Mouse (Mus musculus) ES-E14 (cell line): ENCODE measurements around the gene Ormdl2. TPM values are rescaled to one million over a fixed set of nuclear protein-coding genes. Genes with fewer than 3 reads are reported as not detected.

Source experiments
- DNase-seq: peaks from one replicate; pipeline ENCODE4 v3.0.0-alpha.2; 2013; ENCODE audit warnings: low read depth, low spot score
- H3K27ac ChIP-seq: 2 replicates; pipeline ENCODE4 v1.5.1; 2012; ENCODE audit warnings: low read depth, mild to moderate bottlenecking, low read length, moderate library complexity, mixed read lengths; ENCODE audit not compliant: poor library complexity, insufficient read depth, severe bottlenecking
- H3K36me3 ChIP-seq: 2 replicates; pipeline ENCODE4 v1.6.1; 2012; ENCODE audit warnings: mild to moderate bottlenecking, low read length, moderate library complexity, mixed read lengths; ENCODE audit not compliant: control insufficient read depth, poor library complexity, insufficient read depth, severe bottlenecking
- H3K4me1 ChIP-seq, 2 experiments: fragments of 150-350 bp in 1 of 2; sonication (generic) in 1 of 2; 2 replicates each; pipeline ENCODE4 v1.6.1; 2012; ENCODE audit warnings: low read length in 2 of 2, mild to moderate bottlenecking in 1 of 2, mixed read lengths in 1 of 2; ENCODE audit not compliant: control insufficient read depth in 2 of 2, insufficient read depth in 2 of 2, poor library complexity in 1 of 2
- H3K4me3 ChIP-seq, 2 experiments: fragments of 150-350 bp in 1 of 2; sonication (generic) in 1 of 2; 2 replicates each; pipeline ENCODE4 v1.5.1; 2012; ENCODE audit warnings: low read length in 2 of 2, low read depth in 1 of 2, mild to moderate bottlenecking in 1 of 2, mixed read lengths in 1 of 2; ENCODE audit not compliant: insufficient read depth in 1 of 2, poor library complexity in 1 of 2, severe bottlenecking in 1 of 2
- H3K9ac ChIP-seq: 2 replicates; pipeline ENCODE4 v1.6.1; 2012; ENCODE audit warnings: low read depth, mild to moderate bottlenecking, low read length, mixed read lengths; ENCODE audit not compliant: poor library complexity, insufficient read depth, severe bottlenecking
- H3K9me3 ChIP-seq: fragments of 150-350 bp; sonication (generic); 2 replicates; pipeline ENCODE4 v1.6.1; 2012; ENCODE audit warnings: low read depth, mild to moderate bottlenecking, low read length; ENCODE audit not compliant: control insufficient read depth, insufficient read depth
- CHD2 ChIP-seq: IDR thresholded peaks from 2 replicates; pipeline ENCODE4 v1.6.1; 2014; ENCODE audit warnings: mild to moderate bottlenecking, low read depth, low read length, inconsistent platforms
- HCFC1 ChIP-seq: IDR thresholded peaks from 2 replicates; pipeline ENCODE4 v1.6.1; 2012; ENCODE audit warnings: low read length, inconsistent platforms, borderline replicate concordance; ENCODE audit not compliant: insufficient read depth
- MAFK ChIP-seq: IDR thresholded peaks from 2 replicates; pipeline ENCODE4 v1.6.1; 2014; ENCODE audit warnings: mild to moderate bottlenecking, low read depth, low read length, inconsistent platforms; ENCODE audit not compliant: insufficient read depth
- ZC3H11A ChIP-seq: IDR thresholded peaks from 2 replicates; pipeline ENCODE4 v1.6.1; 2012; ENCODE audit warnings: low read depth, mild to moderate bottlenecking, inconsistent platforms, low read length, borderline replicate concordance
- ZNF384 ChIP-seq: IDR thresholded peaks from 2 replicates; pipeline ENCODE4 v1.6.1; 2012; ENCODE audit warnings: low read depth, low read length, inconsistent platforms
- in situ Hi-C, 2 experiments: fragments of 600-800 bp; cut with MboI; formaldehyde crosslinking; loops; one replicate each; pipeline ENCODE4 v1.15.1; 2025; ENCODE audit warnings: low sequenced_read_pairs in 2 of 2, inconsistent platforms in 1 of 2; ENCODE audit not compliant: unreplicated experiment in 2 of 2
- total RNA-seq: library from RNA; depleted of rRNA; stranded (reverse); fragments of 300-350 nt; gene quantifications from 2 replicates; pipeline ENCODE4 v1.2.3, GENCODE M21; 2012; rRNA removed

Gene Ormdl2
- total RNA-seq, 1 experiment, result 145 TPM

- H3K9me3 ChIP-seq, result 0 out of 2 replicates have a peak, but pooled peaks cover 1% of the 10 kb centered on the region
- TF ChIP-seq MAFK, result no peak
- no peak for TF ChIP-seq CHD2
- no peak for TF ChIP-seq ZNF384
- no peak for TF ChIP-seq ZC3H11A
- no peak for TF ChIP-seq HCFC1
- H3K4me1 ChIP-seq, result no peaks in the 10 kb centered on the region
- H3K9ac ChIP-seq, result no peak overlapping the region
- no peak overlapping the region for H3K4me3 ChIP-seq
- H3K36me3 ChIP-seq, result no peaks in the 10 kb centered on the region
- no peak for DNase-seq
- in situ Hi-C loops, result no loop called here
- H3K27ac ChIP-seq, result no peak overlapping the region
Measured at GRCm38 (mm10) chr10:128779011-128779795, 42.2 kb downstream of the Ormdl2 start.

- H3K4me3 ChIP-seq, result no peak overlapping the region
- TF ChIP-seq MAFK (no peak), HCFC1 (no peak), ZNF384 (no peak), CHD2 (no peak), ZC3H11A (no peak)
- H3K9ac ChIP-seq, result no peak overlapping the region
- no peak overlapping the region for H3K27ac ChIP-seq
- DNase-seq, result no peak
- in situ Hi-C loops, result no loop called here
- no peaks in the 10 kb centered on the region for H3K36me3 ChIP-seq
- H3K4me1 ChIP-seq, result no peaks in the 10 kb centered on the region
- 0 out of 2 replicates have a peak, but pooled peaks cover under 1% of the 10 kb centered on the region for H3K9me3 ChIP-seq
Measured at GRCm38 (mm10) chr10:128778441-128778840, 43.0 kb downstream of the Ormdl2 start.

- no peak overlapping the region for H3K27ac ChIP-seq
- H3K9ac ChIP-seq, result no peak overlapping the region
- H3K36me3 ChIP-seq, result no peaks in the 10 kb centered on the region
- H3K9me3 ChIP-seq, result no peaks in the 10 kb centered on the region
- no peak for TF ChIP-seq CHD2
- no peak overlapping the region for H3K4me3 ChIP-seq
- no peaks in the 10 kb centered on the region for H3K4me1 ChIP-seq
- in situ Hi-C loops, result no loop called here
- DNase-seq, result peak; percentile 20
Measured at GRCm38 (mm10) chr10:128773685-128774084, 47.8 kb downstream of the Ormdl2 start.

- no peaks in the 10 kb centered on the region for H3K9me3 ChIP-seq
- no peak overlapping the region for H3K27ac ChIP-seq
- no peaks in the 10 kb centered on the region for H3K36me3 ChIP-seq
- DNase-seq, result no peak
- no peak overlapping the region for H3K4me3 ChIP-seq
- in situ Hi-C loops, result no loop called here
- TF ChIP-seq HCFC1 (no peak), ZNF384 (no peak), CHD2 (no peak), ZC3H11A (no peak), MAFK (no peak)
- H3K9ac ChIP-seq, result no peak overlapping the region
- no peaks in the 10 kb centered on the region for H3K4me1 ChIP-seq
Measured at GRCm38 (mm10) chr10:128772895-128773294, 48.5 kb downstream of the Ormdl2 start.

Other genes with a start within 250 kb of the Ormdl2 start
- 24.9 and 30.3 TPM in 2 replicates for gene Erbb3, start 232.0 kb downstream of the Ormdl2 start, total RNA-seq
- gene Rps26, start 194.9 kb downstream of the Ormdl2 start, total RNA-seq, result 1,660 and 1,982 TPM in 2 replicates
- 1.4 and 1.9 TPM in 2 replicates for gene Ikzf4, start 175.7 kb downstream of the Ormdl2 start, total RNA-seq
- gene Suox, start 147.6 kb downstream of the Ormdl2 start, total RNA-seq, result 7.0 and 7.4 TPM in 2 replicates
- 23.2 and 32.8 TPM in 2 replicates for gene Rab5b, start 125.4 kb downstream of the Ormdl2 start, total RNA-seq
- gene Pmel, start 117.5 kb downstream of the Ormdl2 start, total RNA-seq, result 11.4 and 44.2 TPM in 2 replicates
- gene Cdk2, start 116.6 kb downstream of the Ormdl2 start, total RNA-seq, result 40.7 and 43.5 TPM in 2 replicates
- 11.9 and 19.3 TPM in 2 replicates for gene Dgka, start 76.8 kb downstream of the Ormdl2 start, total RNA-seq
- gene Pym1, start 73.8 kb downstream of the Ormdl2 start, total RNA-seq, result 71.7 and 78.6 TPM in 2 replicates
- 0.37 and 0.94 TPM in 2 replicates for gene Mmp19, start 30.7 kb downstream of the Ormdl2 start, total RNA-seq
- gene Dnajc14, start 17.6 kb downstream of the Ormdl2 start, total RNA-seq, result 51.9 and 53.0 TPM in 2 replicates
- 7.7 and 11.0 TPM in 2 replicates for gene Tmem198b, start 17.3 kb downstream of the Ormdl2 start, total RNA-seq
- gene Sarnp, start 4.3 kb downstream of the Ormdl2 start, total RNA-seq, result 70.1 and 101 TPM in 2 replicates
- 3.1 and 4.6 TPM in 2 replicates for gene Gdf11, start 70.1 kb upstream of the Ormdl2 start, total RNA-seq
- gene Cd63, start 79.3 kb upstream of the Ormdl2 start, total RNA-seq, result 158 and 226 TPM in 2 replicates
- gene Rdh5, start 101.2 kb upstream of the Ormdl2 start, total RNA-seq, result 3.9 and 6.8 TPM in 2 replicates
- gene Bloc1s1, start 102.4 kb upstream of the Ormdl2 start, total RNA-seq, result 71.2 and 90.0 TPM in 2 replicates
- 10.1 and 17.6 TPM in 2 replicates for gene Itga7, start 112.2 kb upstream of the Ormdl2 start, total RNA-seq
- gene Mettl7b, start 139.3 kb upstream of the Ormdl2 start, total RNA-seq, result 0.26 and 0.58 TPM in 2 replicates
- not detected in 2 replicates for gene Olfr9, start 167.8 kb upstream of the Ormdl2 start, total RNA-seq
- not detected in 2 replicates for gene Olfr763, start 189.1 kb upstream of the Ormdl2 start, total RNA-seq
- not detected in 2 replicates for gene Olfr764-ps1, start 218.3 kb upstream of the Ormdl2 start, total RNA-seq
- gene Olfr765, start 228.4 kb upstream of the Ormdl2 start, total RNA-seq, result not detected in 2 replicates
- gene Olfr766-ps1, start 247.3 kb upstream of the Ormdl2 start, total RNA-seq, result not detected in 2 replicates